Mouse (Mus musculus) lung, adult 2 months (tissue): Measurements from ENCODE around the gene Emp1. TPM values are rescaled to one million over a fixed set of nuclear protein-coding genes. Genes with fewer than 3 reads are reported as not detected.

Experiments
- DNase-seq: peaks from one replicate; pipeline ENCODE4 v3.0.0; 2022
- H3K4me1 ChIP-seq: fragments of 200-500 bp; 2 replicates; pipeline ENCODE4 v1.6.1; 2011; ENCODE audit warnings: low read length; ENCODE audit not compliant: control insufficient read depth, insufficient read depth
- H3K4me3 ChIP-seq: fragments of 200-500 bp; replicated peaks from 2 replicates; pipeline ENCODE3; 2011; ENCODE audit warnings: low read depth, mild to moderate bottlenecking, control low read depth, low read length; ENCODE audit errors: extremely low read depth
- CTCF ChIP-seq: fragments of 200-500 bp; IDR thresholded peaks from 2 replicates; pipeline ENCODE4 v1.5.1; 2011; ENCODE audit warnings: mild to moderate bottlenecking, low read length, control low read depth; ENCODE audit not compliant: insufficient read depth
- POLR2A ChIP-seq: fragments of 200-500 bp; IDR thresholded peaks from 2 replicates; pipeline ENCODE4 v1.6.1; 2011; ENCODE audit warnings: low read depth, mild to moderate bottlenecking, control low read depth, low read length, borderline replicate concordance; ENCODE audit errors: extremely low read depth
- WGBS: fragments of 180-500 bp; shearing (Covaris S2); methylation state at CpG from one replicate; pipeline ENCODE4 v1.1.7; 2018; 5-methylcytosine and 5-hydroxymethylcytosine counted together
- polyA plus RNA-seq: library from polyadenylated mRNA; depleted of rRNA; stranded (reverse); fragments of >200 nt; gene quantifications from 2 replicates; pipeline ENCODE4 v1.2.3, GENCODE M21; 2012; rRNA removed

Emp1 gene
- polyA plus RNA-seq, 1 experiment: 215 TPM

DNA sequence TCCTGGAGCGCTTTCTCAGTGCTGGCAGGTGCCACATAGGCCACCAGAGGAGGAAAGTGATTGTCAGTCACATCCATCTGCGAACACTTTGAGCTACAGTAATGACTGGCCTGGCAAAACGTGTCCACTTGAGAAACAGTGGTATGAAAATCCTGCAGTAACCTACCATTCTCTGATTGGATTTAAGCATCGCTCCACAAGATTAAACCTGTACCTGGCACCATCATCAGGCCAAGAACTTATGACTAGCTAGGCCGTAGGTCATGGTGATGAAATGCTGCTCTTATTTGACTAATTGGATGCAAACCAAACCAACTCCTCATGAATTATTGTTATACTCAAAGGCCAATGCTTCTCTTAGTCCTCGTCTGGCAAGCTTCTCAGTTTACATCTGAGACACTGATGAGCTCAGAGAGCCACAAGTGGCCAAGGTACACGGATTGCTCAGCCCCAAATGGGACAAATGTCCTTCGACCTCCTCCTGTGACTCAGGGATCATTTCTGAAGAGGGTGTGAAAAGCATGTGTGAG lies 68.2 kb downstream of the Emp1 start:
- no peak for TF ChIP-seq CTCF
- no peak for TF ChIP-seq POLR2A
- H3K4me1 ChIP-seq: no peaks in the 10 kb centered on the region
- DNase-seq: no peak
- no peak overlapping the region for H3K4me3 ChIP-seq
- 71% methylated on average over 8 of the region's 8 CpGs for WGBS

Other genes with a start within 250 kb of the Emp1 start
- 0.17 TPM in 1 of 2 replicates, not detected in the other for gene Gprc5d, start 244.3 kb upstream of the Emp1 start, polyA plus RNA-seq
- 6.3 and 9.2 TPM in 2 replicates for gene Fam234b, start 164.6 kb upstream of the Emp1 start, polyA plus RNA-seq
- gene Hebp1, start 164.5 kb upstream of the Emp1 start, polyA plus RNA-seq: 15.4 and 33.8 TPM in 2 replicates
- gene Gsg1, start 108.2 kb upstream of the Emp1 start, polyA plus RNA-seq: 1.4 TPM in 2 replicates
- gene Pbp2, start 52.1 kb upstream of the Emp1 start, polyA plus RNA-seq: 0.15 TPM in 1 of 2 replicates, not detected in the other